Mouse (Mus musculus): Measurements from ENCODE around the gene Camk2d. TPM values are rescaled to one million over a fixed set of nuclear protein-coding genes. Genes with fewer than 3 reads are reported as not detected.

Camk2d gene
- polyA plus RNA-seq, 1 experiment from 2014 or later, result 42.6 TPM

- H3K9me3 ChIP-seq (ENCODE audit: control insufficient read depth), result peaks cover 12% of the 10 kb centered on the region; the same call in 1 of the 2 replicates
- H3K4me3 ChIP-seq (ENCODE audit: low read depth, low read length), result no peak overlapping the region
- H3K4me1 ChIP-seq (replicated peaks; ENCODE audit: control insufficient read depth, insufficient read depth, low read length), result no peaks in the 10 kb centered on the region
- TF ChIP-seq CTCF (IDR thresholded peaks at IDR 0.05; ENCODE audit: low read depth), result no peak
- no peaks in the 10 kb centered on the region for H3K36me3 ChIP-seq (ENCODE audit: control insufficient read depth, insufficient read depth)
- WGBS, result 19% methylated on average over 1 of the region's 1 CpGs
- peaks cover 29% of the 10 kb centered on the region for H3K27me3 ChIP-seq (replicated peaks; ENCODE audit: control insufficient read depth, insufficient read depth, low read length)
- ATAC-seq, result peak; percentile 89
- no peak overlapping the region for H3K9ac ChIP-seq (ENCODE audit: low read depth, low read length)
- no peak overlapping the region for H3K27ac ChIP-seq (ENCODE audit: low read depth, low read length)
- H3K4me2 ChIP-seq (replicated peaks; ENCODE audit: low read depth), result no peak overlapping the region
Measured at GRCm38 (mm10) chr3:126878233-126878632, 282.1 kb downstream of the Camk2d start.

DNA sequence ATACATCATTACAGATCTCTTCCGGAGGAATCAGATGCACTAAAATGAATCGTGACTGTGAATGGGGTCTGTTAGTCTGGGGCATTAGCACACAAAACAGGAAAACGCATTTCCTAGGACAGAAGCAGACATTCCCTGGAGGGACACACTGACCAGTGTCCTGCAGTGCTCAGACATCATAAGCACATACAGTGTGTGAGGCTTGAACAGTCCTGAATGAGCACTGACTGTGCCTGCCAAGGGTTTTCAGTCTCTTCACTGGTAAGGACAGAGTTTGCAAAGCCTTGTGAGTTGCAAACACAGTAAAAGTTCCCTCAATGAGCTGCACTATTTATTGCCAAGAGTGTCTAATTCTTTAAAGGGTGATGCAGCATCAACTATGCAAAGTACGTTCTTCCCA is 290.0 kb downstream of the Camk2d start:
- no peak overlapping the region for H3K4me3 ChIP-seq (ENCODE audit: low read depth, low read length)
- H3K9me3 ChIP-seq (ENCODE audit: control insufficient read depth), result peaks cover 4% of the 10 kb centered on the region; the same call in 1 of the 2 replicates
- no peak overlapping the region for H3K4me2 ChIP-seq (replicated peaks; ENCODE audit: low read depth)
- no peaks in the 10 kb centered on the region for H3K4me1 ChIP-seq (replicated peaks; ENCODE audit: control insufficient read depth, insufficient read depth, low read length)
- peaks cover 19% of the 10 kb centered on the region; the same call in 1 of the 2 replicates for H3K27me3 ChIP-seq (replicated peaks; ENCODE audit: control insufficient read depth, insufficient read depth, low read length)
- no peak for ATAC-seq
- no peak for TF ChIP-seq CTCF (IDR thresholded peaks at IDR 0.05; ENCODE audit: low read depth)
- H3K36me3 ChIP-seq (ENCODE audit: control insufficient read depth, insufficient read depth), result no peaks in the 10 kb centered on the region
- H3K9ac ChIP-seq (ENCODE audit: low read depth, low read length), result no peak overlapping the region
- no peak overlapping the region for H3K27ac ChIP-seq (ENCODE audit: low read depth, low read length)
- WGBS, result 79% methylated on average over 4 of the region's 4 CpGs

DNA sequence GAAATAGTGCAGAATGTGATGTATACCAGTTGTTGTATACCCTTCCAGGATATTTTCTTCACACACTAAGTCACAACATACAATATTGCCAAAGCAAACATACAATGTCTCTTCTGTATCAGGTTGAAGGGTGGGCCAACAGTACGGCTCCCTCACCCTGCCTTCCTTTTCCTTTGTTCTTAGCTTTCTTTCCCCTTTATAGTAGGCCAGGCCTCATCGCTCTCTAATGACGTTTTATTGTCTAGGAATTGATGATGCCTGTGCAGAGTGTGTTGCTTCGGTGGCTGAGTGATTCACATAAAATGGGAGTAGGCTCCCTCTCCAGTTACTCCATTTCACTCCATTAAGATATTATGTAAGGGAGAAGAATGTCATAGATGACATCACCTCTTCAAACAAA is 290.5 kb downstream of the Camk2d start:
- no peaks in the 10 kb centered on the region for H3K4me1 ChIP-seq (replicated peaks; ENCODE audit: control insufficient read depth, insufficient read depth, low read length)
- no peak overlapping the region for H3K9ac ChIP-seq (ENCODE audit: low read depth, low read length)
- TF ChIP-seq CTCF (IDR thresholded peaks at IDR 0.05; ENCODE audit: low read depth), result no peak
- H3K27ac ChIP-seq (ENCODE audit: low read depth, low read length), result no peak overlapping the region
- H3K27me3 ChIP-seq (replicated peaks; ENCODE audit: control insufficient read depth, insufficient read depth, low read length), result peaks cover 18% of the 10 kb centered on the region; the same call in 1 of the 2 replicates
- no peak for ATAC-seq
- H3K4me3 ChIP-seq (ENCODE audit: low read depth, low read length), result no peak overlapping the region
- H3K9me3 ChIP-seq (ENCODE audit: control insufficient read depth), result no peaks in the 10 kb centered on the region
- no peaks in the 10 kb centered on the region for H3K36me3 ChIP-seq (ENCODE audit: control insufficient read depth, insufficient read depth)
- H3K4me2 ChIP-seq (replicated peaks; ENCODE audit: low read depth), result no peak overlapping the region
- 78% methylated on average over 4 of the region's 4 CpGs for WGBS

Other genes starting within 250 kb of the Camk2d start
- gene Arsj, start 232.6 kb upstream of the Camk2d start, polyA plus RNA-seq (2015; fragmentation: Nextera tagmentation; extraction: Ambion mirVana), result 0.68 and 0.71 TPM in 2 replicates

All from intestine, postnatal 0 days (tissue).